Mouse (Mus musculus) gastrocnemius, adult 18-20 months (tissue): ENCODE results near the gene Zbed6. TPM values are rescaled to one million over a fixed set of nuclear protein-coding genes. Genes with fewer than 3 reads are reported as not detected.

Experiments
- total RNA-seq, 2 experiments: library from RNA; stranded (reverse); gene quantifications; 2 replicates each; pipeline ENCODE4 v1.2.3; 2021

Gene Zbed6
- total RNA-seq, 2 experiments from 2014 or later = 4.8 to 6.1 TPM

Other genes starting within 250 kb of the Zbed6 start
- 10 to 100 TPM in 1 of 2 experiments, 1 to 10 TPM in 1; 6.2 to 11.5 TPM for gene Sox13, start 236.5 kb downstream of the Zbed6 start, total RNA-seq
- gene Snrpe, start 50.6 kb downstream of the Zbed6 start, total RNA-seq = 10 to 100 TPM; 41.4 to 45.8 TPM
- 10 to 100 TPM; 25.6 to 26.2 TPM for gene Gm38394, start 433 bp upstream of the Zbed6 start, total RNA-seq
- not detected for gene Lax1, start 29.2 kb upstream of the Zbed6 start, total RNA-seq
- gene Atp2b4, start 140.2 kb upstream of the Zbed6 start, total RNA-seq = 10 to 100 TPM in 1 of 2 experiments, 1 to 10 TPM in 1; 7.1 to 11.6 TPM
- gene Optc, start 247.1 kb upstream of the Zbed6 start, total RNA-seq = under 1 TPM in 1 of 2 experiments, not detected in 1; 0.19 TPM